Mouse (Mus musculus) hindbrain, embryonic 15.5 days (tissue): Measurements from ENCODE around the gene Dnase1. TPM values are rescaled to one million over a fixed set of nuclear protein-coding genes. Genes with fewer than 3 reads are reported as not detected.

Source experiments
- microRNA-seq: library from miRNA; unstranded; fragments of <30 nt; microRNA quantifications from one replicate; pipeline ENCODE4, GENCODE M21; 2016
- polyA plus RNA-seq: library from polyadenylated mRNA; unstranded; fragments of >200 nt; fragmentation: Nextera tagmentation; extraction: Ambion mirVana; gene quantifications from 2 replicates; pipeline ENCODE4 v1.2.1, GENCODE M21; 2015

Dnase1 gene
- polyA plus RNA-seq, 1 experiment from 2014 or later = 7.8 TPM

Small RNAs within 50 kb of the gene (microRNA-seq; reads per million reads assigned to microRNA genes)
- not detected for gene Gm23413

Other genes with a start within 250 kb of the Dnase1 start
- not detected in 2 replicates for gene Olfr15, start 206.1 kb upstream of the Dnase1 start, polyA plus RNA-seq
- 2.3 and 2.8 TPM in 2 replicates for gene Zfp174, start 189.7 kb upstream of the Dnase1 start, polyA plus RNA-seq
- 93.0 and 102 TPM in 2 replicates for gene Naa60, start 164.6 kb upstream of the Dnase1 start, polyA plus RNA-seq
- gene Zfp597, start 152.4 kb upstream of the Dnase1 start, polyA plus RNA-seq = 14.8 and 14.9 TPM in 2 replicates
- 1.6 and 1.7 TPM in 2 replicates for gene Gm20695, start 152.3 kb upstream of the Dnase1 start, polyA plus RNA-seq
- 13.3 and 18.1 TPM in 2 replicates for gene 1700037C18Rik, start 128.3 kb upstream of the Dnase1 start, polyA plus RNA-seq
- gene Cluap1, start 128.1 kb upstream of the Dnase1 start, polyA plus RNA-seq = 37.7 and 38.2 TPM in 2 replicates
- gene Nlrc3, start 60.3 kb upstream of the Dnase1 start, polyA plus RNA-seq = 0.92 and 0.93 TPM in 2 replicates
- 27.4 and 31.3 TPM in 2 replicates for gene Slx4, start 33.2 kb upstream of the Dnase1 start, polyA plus RNA-seq
- 52.4 and 54.4 TPM in 2 replicates for gene Trap1, start 40.9 kb downstream of the Dnase1 start, polyA plus RNA-seq
- gene Crebbp, start 177.1 kb downstream of the Dnase1 start, polyA plus RNA-seq = 35.7 and 36.4 TPM in 2 replicates